Mouse (Mus musculus) C2C12 (cell line): ENCODE measurements at regions not wholly inside any gene's neighbourhood (a gene's known extent, or its start where the extent isn't known, plus 50 kb on each side); places are given as distances from the start of the nearest gene placed in this dataset.

Source experiments
- CTCF ChIP-seq: IDR thresholded peaks from one replicate; pipeline ENCODE4 v1.5.1; 2011; ENCODE audit not compliant: control insufficient read depth, insufficient read depth, insufficient read length
- FOSL1 ChIP-seq: IDR thresholded peaks from one replicate; pipeline ENCODE4 v1.8.0; 2011; ENCODE audit warnings: mild to moderate bottlenecking, low read length; ENCODE audit not compliant: poor library complexity, insufficient read depth, severe bottlenecking
- USF1 ChIP-seq: IDR thresholded peaks from one replicate; pipeline ENCODE4 v1.6.1; 2011; ENCODE audit warnings: low read depth, mild to moderate bottlenecking, control low read depth, moderate library complexity

- TF ChIP-seq USF1 (no peak), FOSL1 (no peak), CTCF (no peak)
Measured at GRCm38 (mm10) chr1:71764951-71765350, 112.0 kb upstream of the Fn1 start.
